ENCODE assay signal across 8 mouse cellular contexts in the genomic region with DNA sequence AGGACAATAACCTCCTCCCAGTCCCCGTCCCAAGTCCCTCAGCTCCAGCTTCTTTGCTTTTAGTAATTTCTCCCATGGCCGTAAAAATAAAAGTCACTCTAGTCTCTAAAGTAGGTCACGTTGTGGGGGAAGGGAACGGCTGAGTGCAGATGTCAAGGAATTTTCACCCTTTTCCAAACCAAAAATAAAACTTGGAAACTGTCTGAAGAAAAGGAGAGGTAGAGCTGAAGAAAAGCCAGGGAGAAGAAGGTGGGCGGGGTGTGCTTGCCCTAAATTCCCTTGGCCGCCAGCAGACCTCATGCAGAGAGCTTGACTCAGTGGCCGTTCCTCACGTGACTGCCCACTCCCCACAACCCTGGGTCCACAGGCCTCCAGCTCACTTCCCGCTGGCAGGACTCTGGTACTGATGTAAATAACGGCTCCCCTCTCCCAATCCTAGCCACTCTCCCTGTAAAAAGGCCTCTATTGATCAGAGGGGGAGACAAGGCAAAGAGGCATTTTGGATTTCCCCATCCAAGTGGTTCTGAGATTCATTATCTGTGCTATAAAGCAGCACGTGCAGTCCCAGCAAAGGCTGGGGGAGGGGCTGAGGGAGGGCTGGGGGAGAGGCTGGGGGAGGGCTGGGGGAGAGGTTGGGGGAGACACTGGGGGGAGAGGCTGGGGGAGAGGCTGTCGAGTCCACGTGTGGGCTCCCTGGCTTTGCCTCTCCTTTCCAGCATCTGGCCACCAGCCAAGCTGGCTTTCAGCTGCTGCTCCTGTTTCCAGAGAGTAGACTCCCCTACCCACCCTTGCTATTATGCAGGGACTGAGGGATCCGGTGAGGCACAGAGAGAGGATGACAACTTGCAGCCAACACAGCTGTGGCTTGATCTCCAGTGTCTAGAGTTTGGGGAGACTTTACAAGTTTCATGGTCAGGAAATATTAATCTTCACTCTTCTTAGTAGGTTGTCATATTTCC. TPM values are rescaled to one million over a fixed set of nuclear protein-coding genes. Genes with fewer than 3 reads are reported as not detected.
DNase-seq lines count a peak whose midpoint lies in the region; ATAC-seq and TF ChIP-seq lines count a peak whose summit lies in the region.

No protein-coding gene starts in this region.

- peak overlapping the region; percentile 81 for H3K27ac ChIP-seq in layer of hippocampus, adult 2 months
- H3K27ac ChIP-seq in bone marrow macrophage, adult 2 months (ENCODE audit: insufficient read depth, low read depth, low read length), result peak overlapping the region; percentile 78
- H3K27ac ChIP-seq in heart, adult 2 months, result peak overlapping the region; percentile 64
- peak overlapping the region; percentile 73 for H3K27ac ChIP-seq in kidney, embryonic 15.5 days
- H3K27ac ChIP-seq in small intestine, adult 2 months (ENCODE audit: insufficient read depth, low read depth, low read length), result peak overlapping the region; percentile 17; the same call in 1 of the 2 replicates

- H3K36me3 ChIP-seq in heart, adult 2 months (ENCODE audit: control insufficient read depth, insufficient read depth, low read length), result peaks cover 18% of the 10 kb centered on the region
- H3K36me3 ChIP-seq in kidney, embryonic 15.5 days, result peaks cover 15% of the 10 kb centered on the region
- H3K36me3 ChIP-seq in small intestine, adult 2 months (ENCODE audit: control insufficient read depth, insufficient read depth, low read length), result 0 out of 2 replicates have a peak, but pooled peaks cover 1% of the 10 kb centered on the region

- DNase-seq in layer of hippocampus, adult 2 months (ENCODE audit: low spot score in 2 of 2), result peak in 1 of 2 experiments; percentile 53
- DNase-seq in layer of hippocampus, adult 11-12 months (ENCODE audit: low spot score), result no peak
- DNase-seq in heart, adult 2 months, result peak; percentile 58 to 69
- DNase-seq in mesoderm, embryonic 11.5 days (ENCODE audit: low read depth, low spot score), result peak; percentile 52
- DNase-seq in frontal cortex, postnatal 25 days (ENCODE audit: low spot score in 2 of 2), result no peak

- H3K4me3 ChIP-seq in layer of hippocampus, adult 2 months, result no peak overlapping the region; the same call in 1 of the 2 replicates
- H3K4me3 ChIP-seq in bone marrow macrophage, adult 2 months (ENCODE audit: insufficient read depth, low read length), result no peak overlapping the region
- no peak overlapping the region for H3K4me3 ChIP-seq in heart, adult 2 months
- H3K4me3 ChIP-seq in kidney, embryonic 15.5 days (replicated peaks), result no peak overlapping the region
- H3K4me3 ChIP-seq in small intestine, adult 2 months (ENCODE audit: low read depth, low read length), result no peak overlapping the region

- intact Hi-C loops in heart, adult 2 months (cut with DNase I), result no loop called here

- H3K9ac ChIP-seq in heart, adult 2 months (ENCODE audit: low read depth, low read length), result no peak overlapping the region
- H3K9ac ChIP-seq in kidney, embryonic 15.5 days, result no peak overlapping the region

- no peaks in the 10 kb centered on the region for H3K9me3 ChIP-seq in kidney, embryonic 15.5 days (replicated peaks)

- H3K4me1 ChIP-seq in bone marrow macrophage, adult 2 months (ENCODE audit: control insufficient read depth, insufficient read depth, low read length), result peaks cover 54% of the 10 kb centered on the region
- H3K4me1 ChIP-seq in heart, adult 2 months (ENCODE audit: control insufficient read depth, insufficient read depth, low read length), result peaks cover 24% of the 10 kb centered on the region
- H3K4me1 ChIP-seq in kidney, embryonic 15.5 days, result peaks cover 73% of the 10 kb centered on the region
- peaks cover 38% of the 10 kb centered on the region for H3K4me1 ChIP-seq in small intestine, adult 2 months (ENCODE audit: control insufficient read depth, insufficient read depth, insufficient read length, low read length)

- ATAC-seq in kidney, embryonic 15.5 days (replicated peaks; ENCODE audit: low FRiP score), result peak; percentile 64

- no peaks in the 10 kb centered on the region for H3K27me3 ChIP-seq in heart, adult 2 months (ENCODE audit: control insufficient read depth, insufficient read depth, low read length)
- no peaks in the 10 kb centered on the region for H3K27me3 ChIP-seq in kidney, embryonic 15.5 days
- H3K27me3 ChIP-seq in small intestine, adult 2 months (ENCODE audit: control insufficient read depth, insufficient read depth, low read length), result no peaks in the 10 kb centered on the region

- H3K79me2 ChIP-seq in heart, adult 2 months (replicated peaks; ENCODE audit: control insufficient read depth, insufficient read depth, low read length), result no peaks in the 10 kb centered on the region

- TF ChIP-seq POLR2A in bone marrow macrophage, adult 2 months (IDR thresholded peaks at IDR 0.05; ENCODE audit: borderline replicate concordance, low read depth, low read length), result no peak
- no peak for TF ChIP-seq POLR2A in heart, adult 2 months (IDR thresholded peaks at IDR 0.05; ENCODE audit: insufficient read depth, low read depth, low read length)
- TF ChIP-seq POLR2A in small intestine, adult 2 months (IDR thresholded peaks at IDR 0.05; ENCODE audit: low read depth, low read length), result no peak

- no peak for TF ChIP-seq EP300 in heart, adult 2 months (IDR thresholded peaks at IDR 0.05; ENCODE audit: insufficient read depth, low read depth, low read length)

- TF ChIP-seq CTCF in layer of hippocampus, adult 2 months (conservative IDR thresholded peaks at IDR 0.05), result no peak
- TF ChIP-seq CTCF in bone marrow macrophage, adult 2 months (IDR thresholded peaks at IDR 0.05; ENCODE audit: low read depth, low read length), result no peak
- no peak for TF ChIP-seq CTCF in heart, adult 2 months (IDR thresholded peaks at IDR 0.05)
- no peak for TF ChIP-seq CTCF in small intestine, adult 2 months (IDR thresholded peaks at IDR 0.05; ENCODE audit: extremely low read depth, insufficient read length, insufficient replicate concordance, low read depth, low read length)

- peak overlapping the region; percentile 24; the same call in 1 of the 2 replicates for H3K4me2 ChIP-seq in kidney, embryonic 15.5 days

- WGBS in heart, adult 2 months, result 55% methylated on average over 14 of the region's 14 CpGs
- 14% methylated on average over 14 of the region's 14 CpGs for WGBS in kidney, embryonic 15.5 days
- WGBS in small intestine, adult 2 months, result 46% methylated on average over 14 of the region's 14 CpGs

RNA-seq across cellular contexts. Expression of a gene that starts 7.3 kb away (rescaled TPM):
- total RNA-seq in layer of hippocampus, adult 2 months (2021), result 10 to 100 TPM; 26.5 to 28.1 TPM
- 58.7 and 62.5 TPM in 2 replicates for polyA plus RNA-seq in bone marrow macrophage, adult 2 months (2012; ENCODE audit: insufficient read depth, insufficient read length, missing spikeins)
- 10 to 100 TPM; 12.5 to 16.8 TPM for total RNA-seq in heart, adult 2 months (2021)
- polyA plus RNA-seq in heart, adult 2 months (2012; rRNA removed), result 9.8 and 13.5 TPM in 2 replicates
- 7.5 and 7.6 TPM in 2 replicates for polyA plus RNA-seq in kidney, embryonic 15.5 days (2015; fragmentation: Nextera tagmentation; extraction: Ambion mirVana)
- 25.4 and 63.9 TPM in 2 replicates for polyA plus RNA-seq in small intestine, adult 2 months (2012; rRNA removed)

RNA-seq across cellular contexts. Expression of a gene that starts 54.5 kb away (rescaled TPM):
- total RNA-seq in layer of hippocampus, adult 2 months (2021), result 1 to 10 TPM; 3.2 to 3.3 TPM
- 9.2 and 10.3 TPM in 2 replicates for polyA plus RNA-seq in bone marrow macrophage, adult 2 months (2012; ENCODE audit: insufficient read depth, insufficient read length, missing spikeins)
- total RNA-seq in heart, adult 2 months (2021), result 1 to 10 TPM; 6.5 to 6.7 TPM
- polyA plus RNA-seq in heart, adult 2 months (2012; rRNA removed), result 6.1 and 11.9 TPM in 2 replicates
- polyA plus RNA-seq in kidney, embryonic 15.5 days (2015; fragmentation: Nextera tagmentation; extraction: Ambion mirVana), result 5.7 and 6.3 TPM in 2 replicates
- polyA plus RNA-seq in small intestine, adult 2 months (2012; rRNA removed), result 0.47 and 0.66 TPM in 2 replicates

Comparison
In these comparisons a context has a peak if more than half of its experiments do, and no peak if none do; other contexts are left out.
1. DNase-seq: peak in heart, adult 2 months (2 of 2) and mesoderm, embryonic 11.5 days (single experiment); none in layer of hippocampus, adult 11-12 months (single experiment) and frontal cortex, postnatal 25 days (0 of 2).
2. H3K27ac ChIP-seq: peak in every context shown above with its lines; median percentile 81 in layer of hippocampus, adult 2 months; 78 in bone marrow macrophage, adult 2 months; 73 in kidney, embryonic 15.5 days; 64 in heart, adult 2 months; 17 in small intestine, adult 2 months.